Mouse (Mus musculus) ES-Bruce4 (cell line): ENCODE data around the gene 4930432K21Rik.

Experiments
- CTCF ChIP-seq: IDR thresholded peaks from one replicate; pipeline ENCODE4 v1.8.1; 2011; ENCODE audit warnings: low read depth, low read length
- EP300 ChIP-seq: IDR thresholded peaks from 2 replicates; pipeline ENCODE4 v1.6.1; 2011; ENCODE audit warnings: low read depth, low read length; ENCODE audit not compliant: insufficient read depth
- POLR2A ChIP-seq: IDR thresholded peaks from one replicate; pipeline ENCODE4 v1.8.1; 2011; ENCODE audit warnings: low read length; ENCODE audit not compliant: insufficient read depth

DNA sequence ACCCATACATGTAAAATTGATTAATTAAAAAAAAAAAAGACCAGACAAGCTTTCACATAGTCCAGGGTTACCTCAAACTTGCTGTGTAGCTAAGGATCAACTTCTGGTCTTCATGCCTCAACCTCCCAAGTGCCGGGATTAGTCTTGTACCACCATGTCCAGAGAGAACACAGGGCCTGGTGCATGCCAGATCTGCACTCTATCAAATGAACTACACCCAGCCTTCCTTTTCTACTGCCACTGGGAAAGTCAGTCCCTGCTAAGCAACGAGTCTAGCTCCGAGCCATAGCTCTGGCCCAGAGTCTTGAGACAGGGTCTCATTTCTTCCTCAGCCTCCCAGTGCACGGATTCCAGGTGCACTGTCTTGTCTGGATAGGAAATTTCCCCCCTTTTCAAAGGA lies 65.5 kb downstream of the 4930432K21Rik start:
- TF ChIP-seq CTCF (no peak), EP300 (no peak), POLR2A (no peak)
